ENCODE assay signal across 20 mouse cellular contexts in genomic region chr14:98533600-98533999, GRCm38 (mm10).
"Had no signal": no experiment of that assay in that cellular context is flagged by ENCODE, and none has a peak within 500 bp of the region (broad histone marks: within the 10 kb centered on the region; RNA-seq: fewer than 3 reads in every experiment).

No protein-coding gene starts in this region.

- H3K9me3 ChIP-seq: kidney, embryonic 15.5 days; midbrain, embryonic 12.5 days; midbrain, embryonic 15.5 days; neural tube, embryonic 12.5 days; neural tube, embryonic 15.5 days; stomach, embryonic 15.5 days had no signal

- H3K36me3 ChIP-seq: kidney, embryonic 15.5 days; midbrain, embryonic 12.5 days; midbrain, embryonic 15.5 days; neural tube, embryonic 12.5 days; neural tube, embryonic 15.5 days; stomach, embryonic 15.5 days had no signal

- ATAC-seq: liver, postnatal 0 days; lung, postnatal 0 days; midbrain, embryonic 15.5 days had no signal

- DNase-seq: kidney, adult 11 months; kidney, adult 8-10 months; kidney, postnatal 10 days; layer of hippocampus, postnatal 36 days; liver, postnatal 0 days; lung, embryonic 14.5 days; retina, postnatal 1 day; right cerebral cortex, postnatal 25 days; spleen, adult 18-20 months; thymus, postnatal 25 days had no signal

- H3K4me2 ChIP-seq: kidney, embryonic 15.5 days; lung, embryonic 14.5 days; midbrain, embryonic 12.5 days; midbrain, embryonic 15.5 days; neural tube, embryonic 12.5 days; neural tube, embryonic 15.5 days; stomach, embryonic 15.5 days had no signal

- H3K9ac ChIP-seq: kidney, embryonic 15.5 days; liver, embryonic 14.5 days; liver, postnatal 0 days; lung, embryonic 14.5 days; midbrain, embryonic 12.5 days; midbrain, embryonic 15.5 days; neural tube, embryonic 12.5 days; neural tube, embryonic 15.5 days; stomach, embryonic 15.5 days had no signal

- H3K27ac ChIP-seq: kidney, embryonic 15.5 days; left cerebral cortex, adult 2 months; liver, embryonic 14.5 days; macrophage; midbrain, embryonic 12.5 days; midbrain, embryonic 15.5 days; neural tube, embryonic 12.5 days; neural tube, embryonic 15.5 days; stomach, embryonic 15.5 days had no signal

- H3K27me3 ChIP-seq: kidney, embryonic 15.5 days; midbrain, embryonic 12.5 days; midbrain, embryonic 15.5 days; neural tube, embryonic 12.5 days; neural tube, embryonic 15.5 days; stomach, embryonic 15.5 days had no signal

- H3K4me1 ChIP-seq: kidney, embryonic 15.5 days; stomach, embryonic 15.5 days had no signal

- H3K4me3 ChIP-seq: kidney, embryonic 15.5 days; left cerebral cortex, adult 2 months; midbrain, embryonic 12.5 days; midbrain, embryonic 15.5 days; neural tube, embryonic 12.5 days; neural tube, embryonic 15.5 days; stomach, embryonic 15.5 days had no signal
